Mouse (Mus musculus): ENCODE results near the gene Ube2b. TPM values are rescaled to one million over a fixed set of nuclear protein-coding genes. Genes with fewer than 3 reads are reported as not detected.

Ube2b gene
- 182 and 183 TPM in 2 replicates for polyA plus RNA-seq (2015; fragmentation: Nextera tagmentation; extraction: Ambion mirVana)

GRCm38 (mm10) chr11:52000290-52000962 lies at the start of gene Ube2b:
Gene Ube2b (minus strand): TSS chr11:52000762.
- TF ChIP-seq EP300 (optimal IDR thresholded peaks at IDR 0.05) (peak; percentile 80), CTCF (IDR thresholded peaks at IDR 0.05; ENCODE audit: low read depth) (no peak)
- peak within 1 kb of the TSS; percentile 98 for H3K27ac ChIP-seq (replicated peaks)
- H3K4me3 ChIP-seq (ENCODE audit: low read depth, low read length), result peak within 1 kb of the TSS; percentile 95
- WGBS, result under 1% methylated on average over 46 of the region's 63 CpGs
- H3K27me3 ChIP-seq (ENCODE audit: control insufficient read depth, insufficient read depth, low read length), result no peaks in the 10 kb centered on the region
- peak within 1 kb of the TSS; percentile 96 for H3K9ac ChIP-seq (ENCODE audit: low read length)
- H3K4me1 ChIP-seq (replicated peaks; ENCODE audit: control insufficient read depth, insufficient read depth), result peaks cover 2% of the 10 kb centered on the region; the same call in 1 of the 2 replicates
- DNase-seq (ENCODE audit: low spot score), result peak; percentile 98
- peaks cover 13% of the 10 kb centered on the region for H3K36me3 ChIP-seq (ENCODE audit: control insufficient read depth, insufficient read depth, low read length)
- no peaks in the 10 kb centered on the region for H3K9me3 ChIP-seq (ENCODE audit: control insufficient read depth, low read length)
- ATAC-seq (ENCODE audit: low FRiP score, low TSS enrichment), result peak; percentile 89
- H3K4me2 ChIP-seq (replicated peaks; ENCODE audit: low read depth), result peak within 1 kb of the TSS; percentile 86

GRCm38 (mm10) chr11:52046446-52047165 lies 46.0 kb upstream of the Ube2b start:
- Histone ChIP-seq H3K9me3 (ENCODE audit: control insufficient read depth, low read length) (no peaks in the 10 kb centered on the region), H3K9ac (ENCODE audit: low read length) (no peak overlapping the region), H3K4me3 (ENCODE audit: low read depth, low read length) (no peak overlapping the region), H3K27me3 (ENCODE audit: control insufficient read depth, insufficient read depth, low read length) (no peaks in the 10 kb centered on the region), H3K27ac (replicated peaks) (no peak overlapping the region), H3K4me1 (replicated peaks; ENCODE audit: control insufficient read depth, insufficient read depth) (no peaks in the 10 kb centered on the region), H3K36me3 (ENCODE audit: control insufficient read depth, insufficient read depth, low read length) (no peaks in the 10 kb centered on the region), H3K4me2 (replicated peaks; ENCODE audit: low read depth) (no peak overlapping the region)
- no peak for ATAC-seq (ENCODE audit: low FRiP score, low TSS enrichment)
- 50% methylated on average over 4 of the region's 4 CpGs for WGBS
- no peak for DNase-seq (ENCODE audit: low spot score)
- TF ChIP-seq EP300 (optimal IDR thresholded peaks at IDR 0.05) (no peak), CTCF (IDR thresholded peaks at IDR 0.05; ENCODE audit: low read depth) (no peak)

GRCm38 (mm10) chr11:52044156-52044555 lies 43.6 kb upstream of the Ube2b start:
- no peak overlapping the region for H3K4me2 ChIP-seq (replicated peaks; ENCODE audit: low read depth)
- no peak for TF ChIP-seq CTCF (IDR thresholded peaks at IDR 0.05; ENCODE audit: low read depth)
- TF ChIP-seq EP300 (optimal IDR thresholded peaks at IDR 0.05), result no peak
- H3K27ac ChIP-seq (replicated peaks), result no peak overlapping the region
- H3K36me3 ChIP-seq (ENCODE audit: control insufficient read depth, insufficient read depth, low read length), result no peaks in the 10 kb centered on the region
- H3K4me3 ChIP-seq (ENCODE audit: low read depth, low read length), result no peak overlapping the region
- no peak overlapping the region for H3K9ac ChIP-seq (ENCODE audit: low read length)
- H3K9me3 ChIP-seq (ENCODE audit: control insufficient read depth, low read length), result no peaks in the 10 kb centered on the region
- DNase-seq (ENCODE audit: low spot score) (no peak), ATAC-seq (ENCODE audit: low FRiP score, low TSS enrichment) (no peak)
- H3K4me1 ChIP-seq (replicated peaks; ENCODE audit: control insufficient read depth, insufficient read depth), result no peaks in the 10 kb centered on the region
- no peaks in the 10 kb centered on the region for H3K27me3 ChIP-seq (ENCODE audit: control insufficient read depth, insufficient read depth, low read length)

GRCm38 (mm10) chr11:52043224-52043623 lies 42.7 kb upstream of the Ube2b start:
- DNase-seq (ENCODE audit: low spot score), result no peak
- WGBS, result 80% methylated on average over 3 of the region's 3 CpGs

GRCm38 (mm10) chr11:52037659-52038058 lies 37.1 kb upstream of the Ube2b start:
- WGBS, result 52% methylated on average over 3 of the region's 3 CpGs
- Histone ChIP-seq H3K27me3 (ENCODE audit: control insufficient read depth, insufficient read depth, low read length) (no peaks in the 10 kb centered on the region), H3K9ac (ENCODE audit: low read length) (no peak overlapping the region), H3K4me1 (replicated peaks; ENCODE audit: control insufficient read depth, insufficient read depth) (no peaks in the 10 kb centered on the region), H3K4me2 (replicated peaks; ENCODE audit: low read depth) (no peak overlapping the region), H3K9me3 (ENCODE audit: control insufficient read depth, low read length) (no peaks in the 10 kb centered on the region), H3K36me3 (ENCODE audit: control insufficient read depth, insufficient read depth, low read length) (no peaks in the 10 kb centered on the region), H3K27ac (replicated peaks) (no peak overlapping the region), H3K4me3 (ENCODE audit: low read depth, low read length) (no peak overlapping the region)
- no peak for DNase-seq (ENCODE audit: low spot score)
- TF ChIP-seq EP300 (optimal IDR thresholded peaks at IDR 0.05), result no peak
- TF ChIP-seq CTCF (IDR thresholded peaks at IDR 0.05; ENCODE audit: low read depth), result no peak
- no peak for ATAC-seq (ENCODE audit: low FRiP score, low TSS enrichment)

More at GRCm38 (mm10) chr11:52043224-52043623, 42.7 kb upstream of the Ube2b start:
- Histone ChIP-seq H3K4me2 (replicated peaks; ENCODE audit: low read depth) (no peak overlapping the region), H3K9ac (ENCODE audit: low read length) (no peak overlapping the region), H3K9me3 (ENCODE audit: control insufficient read depth, low read length) (no peaks in the 10 kb centered on the region), H3K27ac (replicated peaks) (no peak overlapping the region), H3K4me3 (ENCODE audit: low read depth, low read length) (no peak overlapping the region), H3K4me1 (replicated peaks; ENCODE audit: control insufficient read depth, insufficient read depth) (no peaks in the 10 kb centered on the region), H3K36me3 (ENCODE audit: control insufficient read depth, insufficient read depth, low read length) (no peaks in the 10 kb centered on the region), H3K27me3 (ENCODE audit: control insufficient read depth, insufficient read depth, low read length) (no peaks in the 10 kb centered on the region)
- ATAC-seq (ENCODE audit: low FRiP score, low TSS enrichment), result no peak
- no peak for TF ChIP-seq EP300 (optimal IDR thresholded peaks at IDR 0.05)
- peak; percentile 62 for TF ChIP-seq CTCF (IDR thresholded peaks at IDR 0.05; ENCODE audit: low read depth)

GRCm38 (mm10) chr11:52035905-52036304 lies 35.3 kb upstream of the Ube2b start:
- H3K9ac ChIP-seq (ENCODE audit: low read length), result no peak overlapping the region
- H3K4me2 ChIP-seq (replicated peaks; ENCODE audit: low read depth), result no peak overlapping the region
- H3K27ac ChIP-seq (replicated peaks), result no peak overlapping the region
- no peaks in the 10 kb centered on the region for H3K9me3 ChIP-seq (ENCODE audit: control insufficient read depth, low read length)
- WGBS, result 51% methylated on average over 3 of the region's 3 CpGs
- no peak overlapping the region for H3K4me3 ChIP-seq (ENCODE audit: low read depth, low read length)
- no peak for DNase-seq (ENCODE audit: low spot score)
- no peaks in the 10 kb centered on the region for H3K27me3 ChIP-seq (ENCODE audit: control insufficient read depth, insufficient read depth, low read length)
- H3K4me1 ChIP-seq (replicated peaks; ENCODE audit: control insufficient read depth, insufficient read depth), result no peaks in the 10 kb centered on the region
- no peak for TF ChIP-seq CTCF (IDR thresholded peaks at IDR 0.05; ENCODE audit: low read depth)
- TF ChIP-seq EP300 (optimal IDR thresholded peaks at IDR 0.05), result no peak
- H3K36me3 ChIP-seq (ENCODE audit: control insufficient read depth, insufficient read depth, low read length), result no peaks in the 10 kb centered on the region
- ATAC-seq (ENCODE audit: low FRiP score, low TSS enrichment), result no peak

All from stomach, postnatal 0 days (tissue).